Mouse (Mus musculus): ENCODE results near the gene Mms19. TPM values are rescaled to one million over a fixed set of nuclear protein-coding genes. Genes with fewer than 3 reads are reported as not detected.

Mms19 gene
- polyA plus RNA-seq, 1 experiment from 2014 or later, result 45.6 TPM

DNA sequence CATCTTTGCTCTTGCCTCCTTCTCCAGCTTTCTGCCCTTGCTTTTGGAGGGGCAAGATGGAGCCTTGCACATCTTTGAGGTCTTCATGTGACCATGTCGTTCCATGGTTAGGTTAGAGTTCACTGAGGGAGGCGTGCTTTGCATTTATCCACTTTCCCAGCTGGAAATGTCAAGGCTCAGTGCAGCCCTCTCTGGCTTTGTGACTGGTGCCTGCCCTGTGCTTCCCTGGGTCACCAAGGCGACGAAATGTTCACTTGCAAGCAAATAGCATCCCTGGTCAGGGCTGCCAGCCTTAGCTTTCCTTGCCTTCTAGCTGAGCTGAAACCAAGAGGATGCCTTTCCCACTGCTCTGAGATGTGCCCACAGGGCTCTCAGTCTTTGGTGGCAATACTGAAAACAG, 29.5 kb upstream of the Mms19 start:
- WGBS, result 38% methylated on average over 4 of the region's 4 CpGs

DNA sequence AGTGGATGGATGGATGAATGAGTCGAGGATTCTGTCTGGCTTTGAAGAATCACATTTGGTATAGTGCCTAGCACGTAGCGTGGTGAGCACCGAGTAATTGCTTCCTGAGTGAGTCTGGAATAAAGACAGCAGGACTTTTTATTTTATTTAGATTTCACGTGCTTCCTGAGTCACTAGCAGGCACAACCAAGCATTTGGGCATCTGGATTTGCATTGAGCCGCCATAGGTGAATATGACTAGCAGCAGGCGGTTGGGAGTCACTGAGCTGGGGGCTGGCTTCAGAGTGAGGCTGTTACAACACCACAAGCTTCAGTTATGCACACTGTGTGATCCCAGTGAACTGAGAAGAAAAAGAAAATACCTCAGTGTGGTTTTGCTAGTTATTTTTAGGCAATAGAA, 28.1 kb upstream of the Mms19 start:
- Histone ChIP-seq H3K27ac (peak overlapping the region; percentile 64), H3K27me3 (no peaks in the 10 kb centered on the region), H3K9me3 (replicated peaks) (no peaks in the 10 kb centered on the region), H3K36me3 (no peaks in the 10 kb centered on the region; the same call in 1 of the 2 replicates), H3K4me2 (no peak overlapping the region), H3K9ac (peak overlapping the region; percentile 14; the same call in 1 of the 2 replicates), H3K4me1 (peaks cover 78% of the 10 kb centered on the region), H3K4me3 (replicated peaks) (no peak overlapping the region)
- WGBS, result 22% methylated on average over 7 of the region's 7 CpGs
- no peak for ATAC-seq (replicated peaks; ENCODE audit: low FRiP score)

More for the DNA sequence above, 29.5 kb upstream of the Mms19 start:
- Histone ChIP-seq H3K4me3 (replicated peaks) (no peak overlapping the region), H3K4me1 (peaks cover 71% of the 10 kb centered on the region), H3K27ac (0 out of 2 replicates have a peak overlapping the region, but pooled peaks have one; percentile 10), H3K9me3 (replicated peaks) (no peaks in the 10 kb centered on the region), H3K36me3 (no peaks in the 10 kb centered on the region; the same call in 1 of the 2 replicates), H3K4me2 (no peak overlapping the region), H3K27me3 (no peaks in the 10 kb centered on the region), H3K9ac (no peak overlapping the region)
- ATAC-seq (replicated peaks; ENCODE audit: low FRiP score), result no peak

DNA sequence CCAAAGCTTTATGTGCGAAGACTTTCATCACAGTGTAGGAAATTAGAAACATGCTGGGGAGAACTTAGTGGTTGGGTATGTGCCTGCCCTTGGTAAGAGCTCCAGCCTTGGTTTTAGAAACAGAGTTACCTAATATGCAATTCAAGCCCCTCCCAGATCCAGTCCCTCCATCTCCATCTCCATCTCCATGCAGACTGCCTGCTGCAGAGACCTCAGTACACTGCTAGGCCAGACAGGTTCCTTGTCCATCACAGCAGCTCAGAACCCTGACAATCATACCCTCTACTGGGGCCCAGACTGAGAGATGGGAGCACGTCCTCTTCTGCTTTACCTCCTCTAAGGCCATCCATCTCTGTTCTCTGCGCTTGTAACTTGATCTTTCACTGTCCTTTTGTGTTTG, 27.6 kb upstream of the Mms19 start:
- 46% methylated on average over 3 of the region's 3 CpGs for WGBS
- no peaks in the 10 kb centered on the region for H3K9me3 ChIP-seq (replicated peaks)
- ATAC-seq (replicated peaks; ENCODE audit: low FRiP score), result no peak
- peak overlapping the region; percentile 14; the same call in 1 of the 2 replicates for H3K9ac ChIP-seq
- H3K4me3 ChIP-seq (replicated peaks), result no peak overlapping the region
- no peak overlapping the region for H3K4me2 ChIP-seq
- no peaks in the 10 kb centered on the region; the same call in 1 of the 2 replicates for H3K36me3 ChIP-seq
- H3K4me1 ChIP-seq, result peaks cover 76% of the 10 kb centered on the region
- H3K27me3 ChIP-seq, result no peaks in the 10 kb centered on the region
- peak overlapping the region; percentile 64 for H3K27ac ChIP-seq

DNA sequence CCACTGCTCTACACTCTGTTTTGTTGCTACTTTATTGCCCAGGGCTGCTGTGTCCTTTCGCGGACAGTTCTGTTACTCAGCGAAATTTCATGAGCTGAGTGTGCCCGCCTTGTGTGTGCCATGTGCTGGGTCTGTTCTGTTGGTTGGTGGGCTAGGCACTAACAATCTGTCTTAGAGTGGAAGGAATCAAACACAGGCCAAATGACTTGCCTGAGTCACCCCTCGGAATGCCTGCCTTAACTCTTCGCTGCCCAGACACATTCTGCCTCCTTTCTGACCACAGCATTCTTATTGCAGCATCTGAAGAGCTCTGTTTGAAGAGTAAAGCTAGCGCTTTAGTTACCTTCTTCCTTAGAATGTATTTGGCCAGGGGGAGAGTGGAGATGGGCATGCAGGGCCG, 25.6 kb upstream of the Mms19 start:
- Histone ChIP-seq H3K9me3 (replicated peaks) (no peaks in the 10 kb centered on the region), H3K27ac (peak overlapping the region; percentile 39), H3K27me3 (no peaks in the 10 kb centered on the region), H3K4me3 (replicated peaks) (no peak overlapping the region), H3K4me1 (peaks cover 74% of the 10 kb centered on the region), H3K4me2 (no peak overlapping the region), H3K9ac (no peak overlapping the region), H3K36me3 (no peaks in the 10 kb centered on the region)
- ATAC-seq (replicated peaks; ENCODE audit: low FRiP score), result no peak
- WGBS, result 46% methylated on average over 8 of the region's 8 CpGs

DNA sequence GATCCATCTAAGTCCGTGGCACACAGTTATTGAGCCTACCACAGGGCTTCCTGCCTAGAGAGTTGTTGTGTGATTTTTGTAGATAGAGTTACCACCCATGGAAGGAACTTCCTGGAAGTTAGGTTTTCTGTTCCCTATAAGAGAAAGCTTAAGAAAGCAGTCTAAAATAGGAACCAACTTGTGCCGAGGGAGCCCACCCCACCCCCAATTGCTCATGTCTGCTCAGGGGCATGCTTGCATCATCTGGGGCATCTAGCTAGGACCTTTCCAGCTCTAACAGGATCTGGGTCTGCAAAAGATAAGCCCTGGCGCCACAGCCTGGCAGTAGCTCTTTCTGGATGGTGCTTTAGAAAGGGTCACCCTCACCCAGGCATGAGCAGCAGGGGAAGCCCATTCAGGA, 24.7 kb upstream of the Mms19 start:
- no peaks in the 10 kb centered on the region for H3K36me3 ChIP-seq
- 67% methylated on average over 3 of the region's 3 CpGs for WGBS
- ATAC-seq (replicated peaks; ENCODE audit: low FRiP score), result no peak
- H3K9me3 ChIP-seq (replicated peaks), result no peaks in the 10 kb centered on the region
- peak overlapping the region; percentile 39 for H3K27ac ChIP-seq
- no peak overlapping the region for H3K9ac ChIP-seq
- no peak overlapping the region for H3K4me3 ChIP-seq (replicated peaks)
- H3K27me3 ChIP-seq, result no peaks in the 10 kb centered on the region
- peaks cover 74% of the 10 kb centered on the region for H3K4me1 ChIP-seq
- H3K4me2 ChIP-seq, result no peak overlapping the region

DNA sequence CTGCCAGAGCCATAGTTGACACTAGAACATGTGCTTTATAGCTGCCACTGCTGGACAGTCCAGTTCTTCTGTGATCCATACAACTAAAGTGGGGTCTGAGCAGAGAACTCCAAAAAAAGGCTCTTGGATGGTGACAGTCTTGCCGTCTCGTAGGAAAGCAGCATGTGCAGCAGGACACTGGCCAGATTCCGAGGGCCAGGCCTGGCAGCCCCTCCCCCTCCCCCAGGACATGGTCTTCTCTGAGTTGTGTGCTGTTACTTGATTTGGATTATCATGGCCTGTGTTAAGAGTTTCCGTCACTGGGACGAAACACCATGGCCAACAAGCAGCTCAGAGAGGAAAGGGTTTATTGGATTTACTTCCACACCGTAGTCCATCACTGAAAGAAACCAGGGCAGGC, 23.3 kb upstream of the Mms19 start:
- H3K4me1 ChIP-seq, result peaks cover 74% of the 10 kb centered on the region
- no peaks in the 10 kb centered on the region for H3K36me3 ChIP-seq
- H3K27ac ChIP-seq, result peak overlapping the region; percentile 30; the same call in 1 of the 2 replicates
- ATAC-seq (replicated peaks; ENCODE audit: low FRiP score), result no peak
- no peak overlapping the region for H3K9ac ChIP-seq
- H3K4me2 ChIP-seq, result no peak overlapping the region
- 69% methylated on average over 6 of the region's 6 CpGs for WGBS
- no peak overlapping the region for H3K4me3 ChIP-seq (replicated peaks)
- H3K27me3 ChIP-seq, result no peaks in the 10 kb centered on the region
- no peaks in the 10 kb centered on the region for H3K9me3 ChIP-seq (replicated peaks)

DNA sequence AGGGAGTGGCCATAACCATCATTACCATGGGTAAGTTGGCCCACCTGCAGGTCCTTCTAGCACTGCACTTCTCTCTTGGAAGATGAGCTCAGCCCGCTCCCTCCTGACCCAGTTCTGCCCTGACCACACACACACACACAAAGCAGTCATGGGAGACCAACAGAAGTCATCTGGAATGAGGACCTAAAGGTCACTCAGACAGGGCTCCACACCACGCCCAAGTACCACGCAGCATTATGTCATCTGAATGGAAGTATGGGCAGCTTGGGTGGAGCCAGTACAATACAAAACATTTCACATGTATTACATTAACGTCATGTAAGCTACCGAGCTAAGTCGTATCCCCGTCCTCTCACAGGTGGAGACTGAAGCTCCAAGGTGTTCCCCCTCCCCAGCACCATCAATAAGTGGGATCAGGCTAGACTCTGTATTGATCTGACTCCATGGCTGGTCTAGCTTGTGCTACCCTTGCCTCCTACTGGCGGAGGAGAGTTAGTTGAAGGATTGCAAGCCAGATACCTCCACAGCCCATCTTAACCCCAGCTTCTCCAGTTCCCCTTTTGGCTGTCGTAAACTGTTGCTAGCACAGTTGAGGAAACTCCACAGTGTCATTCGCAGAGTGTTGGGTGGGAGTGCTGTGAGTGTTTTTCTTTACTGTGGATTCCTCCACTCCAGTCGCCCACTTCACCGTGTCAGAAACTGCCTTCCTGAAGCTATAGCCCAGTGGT, 20.5 kb upstream of the Mms19 start:
- no peaks in the 10 kb centered on the region for H3K9me3 ChIP-seq (replicated peaks)
- H3K4me1 ChIP-seq, result peaks cover 69% of the 10 kb centered on the region
- H3K36me3 ChIP-seq, result no peaks in the 10 kb centered on the region
- no peak overlapping the region for H3K4me2 ChIP-seq
- WGBS, result 85% methylated on average over 12 of the region's 12 CpGs
- peak overlapping the region; percentile 80 for H3K27ac ChIP-seq
- no peaks in the 10 kb centered on the region for H3K27me3 ChIP-seq
- no peak for ATAC-seq (replicated peaks; ENCODE audit: low FRiP score)
- no peak overlapping the region for H3K9ac ChIP-seq
- no peak overlapping the region for H3K4me3 ChIP-seq (replicated peaks)

DNA sequence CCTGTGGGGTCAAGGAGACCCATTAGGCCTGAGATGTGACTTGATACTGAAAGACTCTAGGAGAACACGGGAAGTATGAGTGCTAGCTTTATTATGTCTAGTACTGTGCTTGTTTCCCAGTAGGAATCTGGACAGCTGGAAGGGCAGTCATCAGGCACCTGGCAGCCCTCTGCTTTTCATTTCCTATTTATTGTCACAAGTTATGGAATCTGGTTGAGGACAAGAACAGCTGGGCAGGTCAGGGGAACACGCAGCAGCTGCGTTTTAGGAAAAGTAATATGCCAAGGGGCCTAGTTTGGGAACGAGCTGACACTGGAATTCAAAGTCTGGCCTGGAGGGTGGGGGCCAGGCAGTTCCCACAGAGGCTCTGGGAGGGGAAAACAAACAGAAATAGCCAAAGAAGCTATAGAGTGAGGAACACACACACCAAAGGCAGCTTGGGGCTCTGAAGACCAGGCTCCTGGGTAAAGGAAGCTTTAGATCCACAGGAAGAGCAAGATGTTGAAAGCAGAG, 19.5 kb upstream of the Mms19 start:
- 20% methylated on average over 4 of the region's 4 CpGs for WGBS
- no peak overlapping the region for H3K4me3 ChIP-seq (replicated peaks)
- no peak overlapping the region for H3K4me2 ChIP-seq
- no peaks in the 10 kb centered on the region for H3K9me3 ChIP-seq (replicated peaks)
- H3K27ac ChIP-seq, result peak overlapping the region; percentile 80
- ATAC-seq (replicated peaks; ENCODE audit: low FRiP score), result no peak
- no peak overlapping the region for H3K9ac ChIP-seq
- H3K27me3 ChIP-seq, result no peaks in the 10 kb centered on the region
- no peaks in the 10 kb centered on the region for H3K36me3 ChIP-seq
- H3K4me1 ChIP-seq, result peaks cover 69% of the 10 kb centered on the region

DNA sequence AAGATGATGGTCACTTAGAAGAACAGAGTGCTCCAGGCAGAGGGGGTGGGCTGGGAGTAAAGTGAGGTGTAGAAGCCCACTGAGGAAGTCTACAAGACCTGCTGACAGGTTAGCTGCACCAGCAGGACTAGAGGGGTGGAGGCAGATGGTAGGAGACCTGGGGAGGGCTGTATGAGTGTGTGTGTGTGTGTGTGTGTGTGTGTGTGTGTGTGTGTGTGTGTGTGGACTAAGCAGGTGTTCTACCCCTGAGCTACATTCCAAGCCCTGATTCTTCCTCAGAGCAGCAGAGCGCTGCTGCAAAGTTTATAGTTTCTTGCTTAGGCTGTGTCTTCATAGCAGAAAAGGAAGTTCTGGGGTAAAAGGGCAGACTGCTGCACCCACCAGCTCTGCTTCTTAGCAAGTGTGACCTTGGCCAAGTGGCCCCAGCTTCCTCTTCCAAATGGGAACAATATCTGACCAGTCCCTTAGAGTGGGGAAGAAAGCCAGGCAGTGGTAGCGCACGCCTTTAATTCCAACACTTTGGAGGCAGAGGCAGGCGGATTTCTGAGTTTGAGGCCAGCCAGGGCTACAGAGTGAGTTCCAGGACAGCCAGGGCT, 18.8 kb upstream of the Mms19 start:
- peak overlapping the region; percentile 80 for H3K27ac ChIP-seq
- no peaks in the 10 kb centered on the region for H3K9me3 ChIP-seq (replicated peaks)
- no peak overlapping the region for H3K4me3 ChIP-seq (replicated peaks)
- H3K36me3 ChIP-seq, result no peaks in the 10 kb centered on the region
- no peak for ATAC-seq (replicated peaks; ENCODE audit: low FRiP score)
- peaks cover 69% of the 10 kb centered on the region for H3K4me1 ChIP-seq
- H3K4me2 ChIP-seq, result no peak overlapping the region
- H3K27me3 ChIP-seq, result no peaks in the 10 kb centered on the region
- H3K9ac ChIP-seq, result no peak overlapping the region
- 87% methylated on average over 4 of the region's 4 CpGs for WGBS

DNA sequence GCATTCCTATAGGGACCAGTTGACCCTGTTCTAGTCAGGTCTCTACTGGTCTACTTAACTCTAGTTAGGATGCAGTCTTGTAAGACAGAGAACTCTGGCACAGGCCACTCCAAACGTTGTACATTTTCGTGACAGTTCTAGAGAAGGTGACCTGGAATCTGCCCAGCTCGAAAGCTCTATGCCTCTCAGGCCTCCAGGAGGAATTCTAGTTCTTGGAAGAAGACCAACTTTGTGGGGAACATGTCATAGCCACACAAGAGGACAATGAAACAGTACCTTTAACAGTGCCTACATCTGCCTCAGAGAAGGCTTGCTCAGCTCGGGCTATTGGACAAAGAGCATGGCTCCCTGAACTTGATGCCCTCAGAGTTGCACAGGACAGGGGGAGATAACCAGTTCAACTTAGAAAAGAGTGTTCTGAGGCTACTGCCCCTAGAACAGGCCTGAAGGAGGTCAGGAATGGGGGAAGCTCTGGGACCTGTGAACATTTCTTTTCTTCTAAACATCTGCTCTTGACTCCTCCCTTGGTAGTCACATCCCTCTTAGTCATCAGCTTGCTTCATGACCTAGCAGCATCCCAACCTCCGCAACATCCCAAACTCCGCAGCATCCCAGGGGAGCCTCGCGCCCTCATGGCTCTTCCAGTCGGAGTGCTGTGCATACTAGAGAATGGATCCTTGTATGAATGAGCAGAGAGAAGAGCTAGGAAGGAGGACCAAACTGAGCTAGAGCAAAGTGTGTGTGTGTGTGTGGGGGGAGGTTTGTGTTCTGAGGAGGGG, 18.0 kb upstream of the Mms19 start:
- Histone ChIP-seq H3K9me3 (replicated peaks) (no peaks in the 10 kb centered on the region), H3K27ac (peak overlapping the region; percentile 80; the same call in 1 of the 2 replicates), H3K4me1 (peaks cover 69% of the 10 kb centered on the region), H3K36me3 (no peaks in the 10 kb centered on the region), H3K27me3 (no peaks in the 10 kb centered on the region), H3K4me2 (no peak overlapping the region), H3K4me3 (replicated peaks) (no peak overlapping the region), H3K9ac (no peak overlapping the region)
- ATAC-seq (replicated peaks; ENCODE audit: low FRiP score), result no peak
- 87% methylated on average over 9 of the region's 9 CpGs for WGBS

DNA sequence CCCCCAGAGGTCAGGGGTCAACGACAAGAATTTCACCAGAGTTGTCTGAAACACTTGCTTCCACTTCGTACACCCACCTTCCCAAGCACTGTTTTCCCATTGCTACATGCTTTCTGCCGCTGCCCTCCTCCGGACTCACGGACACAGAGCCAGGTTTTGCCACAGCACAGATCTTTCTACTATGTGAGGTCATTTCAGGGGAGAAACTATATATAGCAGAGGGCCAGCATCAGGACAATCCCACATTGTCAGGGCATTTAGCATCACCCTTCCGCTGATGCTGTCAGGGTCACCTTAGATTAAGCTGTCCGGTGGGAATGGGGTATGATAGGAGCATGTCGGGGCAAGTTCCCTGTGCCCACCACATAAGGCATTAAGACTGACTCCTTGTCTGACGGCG, 16.1 kb upstream of the Mms19 start:
- WGBS, result 65% methylated on average over 10 of the region's 10 CpGs
- H3K27ac ChIP-seq, result 0 out of 2 replicates have a peak overlapping the region, but pooled peaks have one; percentile 86
- H3K4me2 ChIP-seq, result no peak overlapping the region
- H3K36me3 ChIP-seq, result no peaks in the 10 kb centered on the region
- no peak overlapping the region for H3K4me3 ChIP-seq (replicated peaks)
- peaks cover 87% of the 10 kb centered on the region for H3K4me1 ChIP-seq
- no peak for ATAC-seq (replicated peaks; ENCODE audit: low FRiP score)
- H3K9me3 ChIP-seq (replicated peaks), result no peaks in the 10 kb centered on the region
- H3K27me3 ChIP-seq, result no peaks in the 10 kb centered on the region
- H3K9ac ChIP-seq, result no peak overlapping the region

DNA sequence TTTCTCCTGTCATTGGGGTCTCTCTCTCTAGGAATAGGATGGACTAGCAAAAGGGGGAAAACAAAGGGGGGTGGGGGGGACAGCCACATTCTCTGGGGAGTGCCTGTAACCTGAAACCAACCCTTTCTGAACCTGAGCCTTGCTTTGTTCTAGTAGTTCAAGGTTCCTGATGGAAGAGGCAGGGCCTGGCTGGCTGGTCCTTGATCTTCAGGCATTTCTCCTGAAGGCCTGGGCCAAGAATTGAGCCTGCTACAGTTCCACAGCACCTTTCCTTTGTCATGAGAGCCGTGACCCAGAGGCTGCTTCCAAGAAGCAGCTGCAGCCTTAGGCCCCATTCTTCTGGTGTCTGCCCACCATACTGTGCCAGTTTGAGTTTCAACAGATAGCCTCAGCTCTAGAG, 14.5 kb upstream of the Mms19 start:
- H3K27ac ChIP-seq, result peak overlapping the region; percentile 86
- H3K36me3 ChIP-seq, result no peaks in the 10 kb centered on the region
- peaks cover 91% of the 10 kb centered on the region for H3K4me1 ChIP-seq
- ATAC-seq (replicated peaks; ENCODE audit: low FRiP score), result no peak
- 0 out of 2 replicates have a peak overlapping the region, but pooled peaks have one; percentile 8 for H3K9ac ChIP-seq
- no peaks in the 10 kb centered on the region for H3K9me3 ChIP-seq (replicated peaks)
- no peak overlapping the region for H3K4me2 ChIP-seq
- 38% methylated on average over 1 of the region's 1 CpGs for WGBS
- no peaks in the 10 kb centered on the region for H3K27me3 ChIP-seq
- no peak overlapping the region for H3K4me3 ChIP-seq (replicated peaks)
